Mouse (Mus musculus): ENCODE measurements at regions not wholly inside any gene's neighbourhood (a gene's known extent, or its start where the extent isn't known, plus 50 kb on each side); places are given as distances from the start of the nearest gene placed in this dataset.

DNA sequence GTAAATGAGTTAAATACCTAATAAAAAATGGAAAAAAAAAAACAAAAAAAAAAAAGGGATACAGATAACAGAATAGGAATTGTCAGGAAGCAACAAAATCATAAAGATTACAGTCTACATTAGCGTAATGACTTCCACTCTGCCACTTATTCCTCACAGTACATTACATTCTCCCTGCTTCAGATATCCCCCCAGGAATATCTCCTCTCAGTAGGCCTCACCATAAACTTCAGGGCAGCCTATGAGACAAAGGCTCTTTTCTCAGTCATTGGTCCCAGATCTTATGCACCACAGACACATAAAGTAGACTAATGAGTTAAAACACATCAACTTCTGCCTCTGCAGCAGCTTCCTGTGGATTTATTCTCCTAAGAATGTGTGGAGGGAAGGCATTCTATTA is 1680.2 kb downstream of the Kcnt2 start:
- Histone ChIP-seq H3K4me3 (no peak overlapping the region), H3K36me3 (replicated peaks) (no peaks in the 10 kb centered on the region), H3K9me3 (no peaks in the 10 kb centered on the region), H3K4me2 (no peak overlapping the region), H3K4me1 (no peaks in the 10 kb centered on the region), H3K9ac (no peak overlapping the region), H3K27me3 (replicated peaks) (no peaks in the 10 kb centered on the region), H3K27ac (no peak overlapping the region)
- WGBS, result 83% methylated on average over 1 of the region's 1 CpGs
- no peak; the same call in 1 of the 2 replicates for ATAC-seq (replicated peaks)

- no peak for ATAC-seq (replicated peaks)
- H3K9me3 ChIP-seq, result no peaks in the 10 kb centered on the region
- H3K27me3 ChIP-seq (replicated peaks), result no peaks in the 10 kb centered on the region
- no peak overlapping the region for H3K9ac ChIP-seq
- H3K4me1 ChIP-seq, result no peaks in the 10 kb centered on the region
- H3K27ac ChIP-seq, result no peak overlapping the region
- WGBS, result 54% methylated on average over 4 of the region's 4 CpGs
- no peaks in the 10 kb centered on the region for H3K36me3 ChIP-seq (replicated peaks)
- no peak overlapping the region for H3K4me3 ChIP-seq
- no peak overlapping the region for H3K4me2 ChIP-seq
These were observed 1680.8 kb downstream of the Kcnt2 start for GRCm38 (mm10) chr1:141926804-141927203.

DNA sequence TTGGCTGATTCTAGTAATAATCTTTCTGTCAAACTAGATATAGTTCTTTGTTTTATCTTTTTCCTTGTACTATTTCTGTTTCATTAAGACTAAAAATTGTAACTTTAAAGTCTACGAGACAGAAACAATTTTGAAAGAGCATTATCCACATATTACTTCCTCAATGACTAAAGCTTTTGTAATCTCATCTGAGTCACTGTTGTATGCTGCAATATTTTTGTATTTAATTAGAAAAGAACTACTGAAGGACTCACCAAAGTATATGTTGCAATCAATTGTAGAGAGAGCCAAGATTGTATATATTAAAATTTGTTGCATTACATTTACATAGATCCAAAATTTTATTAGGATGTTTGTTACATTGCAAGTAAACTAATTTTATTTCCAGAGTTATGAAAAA is 1692.4 kb upstream of the B3galt2 start:
- Histone ChIP-seq H3K27me3 (replicated peaks) (no peaks in the 10 kb centered on the region), H3K36me3 (replicated peaks) (no peaks in the 10 kb centered on the region), H3K9me3 (no peaks in the 10 kb centered on the region), H3K4me2 (no peak overlapping the region), H3K27ac (no peak overlapping the region), H3K4me3 (no peak overlapping the region), H3K9ac (no peak overlapping the region), H3K4me1 (no peaks in the 10 kb centered on the region)
- ATAC-seq (replicated peaks), result no peak
- 89% methylated on average over 1 of the region's 1 CpGs for WGBS

- 85% methylated on average over 2 of the region's 2 CpGs for WGBS
- ATAC-seq (replicated peaks), result no peak
- no peak overlapping the region for H3K4me3 ChIP-seq
- no peaks in the 10 kb centered on the region for H3K27me3 ChIP-seq (replicated peaks)
- no peaks in the 10 kb centered on the region for H3K36me3 ChIP-seq (replicated peaks)
- no peaks in the 10 kb centered on the region for H3K4me1 ChIP-seq
- H3K9ac ChIP-seq, result no peak overlapping the region
- H3K27ac ChIP-seq, result no peak overlapping the region
- H3K9me3 ChIP-seq, result no peaks in the 10 kb centered on the region
- no peak overlapping the region for H3K4me2 ChIP-seq
These were observed 1686.1 kb upstream of the B3galt2 start for GRCm38 (mm10) chr1:141954323-141954867.

DNA sequence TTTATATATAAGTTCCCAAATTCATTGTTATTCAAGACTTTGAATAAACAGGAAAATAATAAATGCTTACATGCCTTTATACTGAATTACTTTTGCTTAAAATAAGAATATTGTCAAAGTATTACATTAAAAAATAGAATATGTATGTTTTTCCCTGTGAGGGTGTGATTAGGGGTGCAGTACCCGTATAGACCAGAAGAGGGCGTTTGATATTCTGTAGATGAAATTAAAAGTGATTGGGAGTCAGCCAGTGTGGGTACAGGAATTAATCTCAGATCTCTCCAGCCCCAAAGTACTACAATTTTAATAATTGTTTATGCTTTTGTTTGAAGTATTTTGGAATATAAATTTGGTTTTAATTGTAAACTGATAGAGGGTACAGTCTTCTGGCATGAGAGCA is 1678.7 kb upstream of the B3galt2 start:
- H3K27ac ChIP-seq, result no peak overlapping the region
- no peak overlapping the region for H3K4me2 ChIP-seq
- no peaks in the 10 kb centered on the region for H3K9me3 ChIP-seq
- H3K9ac ChIP-seq, result no peak overlapping the region
- H3K27me3 ChIP-seq (replicated peaks), result no peaks in the 10 kb centered on the region
- no peaks in the 10 kb centered on the region for H3K36me3 ChIP-seq (replicated peaks)
- no peaks in the 10 kb centered on the region for H3K4me1 ChIP-seq
- no peak overlapping the region for H3K4me3 ChIP-seq
- WGBS, result 1% methylated on average over 2 of the region's 2 CpGs
- ATAC-seq (replicated peaks), result no peak

DNA sequence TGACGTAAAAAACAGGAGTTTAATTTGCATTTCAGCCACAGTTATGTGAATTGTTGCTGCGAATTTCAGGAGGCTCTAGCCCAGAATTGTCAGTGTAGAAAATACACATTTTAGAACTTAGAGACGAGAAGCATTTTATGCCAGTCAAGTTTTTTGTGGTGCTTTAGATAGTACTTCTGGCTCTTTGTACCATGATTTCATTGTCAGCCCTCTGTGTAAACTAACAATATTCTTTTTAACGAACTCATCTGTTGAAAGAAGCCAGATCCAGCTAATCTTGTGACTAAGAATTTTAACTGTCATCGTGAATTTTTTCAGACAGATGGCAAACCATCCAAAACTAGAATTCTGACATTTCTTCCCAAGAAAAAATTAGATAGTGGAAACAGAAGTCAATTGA is 1672.3 kb upstream of the B3galt2 start:
- H3K9me3 ChIP-seq, result no peaks in the 10 kb centered on the region
- WGBS, result 70% methylated on average over 5 of the region's 5 CpGs
- no peak overlapping the region for H3K9ac ChIP-seq
- no peak for ATAC-seq (replicated peaks)
- no peaks in the 10 kb centered on the region for H3K27me3 ChIP-seq (replicated peaks)
- H3K36me3 ChIP-seq (replicated peaks), result no peaks in the 10 kb centered on the region
- H3K4me1 ChIP-seq, result no peaks in the 10 kb centered on the region
- H3K4me3 ChIP-seq, result no peak overlapping the region
- H3K27ac ChIP-seq, result no peak overlapping the region
- no peak overlapping the region for H3K4me2 ChIP-seq

- Histone ChIP-seq H3K4me2 (no peak overlapping the region), H3K27ac (no peak overlapping the region), H3K9ac (no peak overlapping the region), H3K9me3 (no peaks in the 10 kb centered on the region), H3K27me3 (replicated peaks) (no peaks in the 10 kb centered on the region), H3K4me3 (no peak overlapping the region), H3K4me1 (no peaks in the 10 kb centered on the region), H3K36me3 (replicated peaks) (no peaks in the 10 kb centered on the region)
- no peak for ATAC-seq (replicated peaks)
These were observed 1666.1 kb upstream of the B3galt2 start for GRCm38 (mm10) chr1:141974329-141974728.

DNA sequence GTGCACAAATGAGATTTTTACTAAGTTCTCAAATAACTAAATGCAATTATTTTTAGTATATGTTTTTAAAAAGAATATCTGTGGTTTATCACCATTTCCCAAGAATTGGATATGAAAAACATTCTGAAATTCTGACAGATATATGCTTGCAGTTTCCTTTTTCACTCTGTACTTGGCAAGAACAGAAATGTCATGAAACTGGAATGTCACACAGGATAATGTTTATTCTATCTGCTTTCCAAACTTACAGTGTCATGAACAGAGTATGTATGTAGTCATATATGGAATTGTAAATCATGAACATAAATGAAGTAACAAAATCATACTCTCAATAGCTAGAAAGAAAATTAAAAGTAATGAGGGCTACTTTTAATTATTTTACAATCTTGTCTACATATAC is 1640.7 kb upstream of the B3galt2 start:
- Histone ChIP-seq H3K27ac (no peak overlapping the region), H3K4me3 (no peak overlapping the region), H3K9me3 (no peaks in the 10 kb centered on the region), H3K27me3 (replicated peaks) (no peaks in the 10 kb centered on the region), H3K4me2 (no peak overlapping the region), H3K36me3 (replicated peaks) (no peaks in the 10 kb centered on the region), H3K9ac (no peak overlapping the region), H3K4me1 (no peaks in the 10 kb centered on the region)
- ATAC-seq (replicated peaks), result no peak

GRCm38 (mm10) chr1:142000335-142000734 is 1640.1 kb upstream of the B3galt2 start:
- 72% methylated on average over 4 of the region's 4 CpGs for WGBS
- no peaks in the 10 kb centered on the region for H3K27me3 ChIP-seq (replicated peaks)
- H3K27ac ChIP-seq, result no peak overlapping the region
- no peaks in the 10 kb centered on the region for H3K9me3 ChIP-seq
- H3K4me1 ChIP-seq, result no peaks in the 10 kb centered on the region
- no peak overlapping the region for H3K4me2 ChIP-seq
- no peak overlapping the region for H3K9ac ChIP-seq
- no peaks in the 10 kb centered on the region for H3K36me3 ChIP-seq (replicated peaks)
- ATAC-seq (replicated peaks), result no peak
- no peak overlapping the region for H3K4me3 ChIP-seq

- H3K4me2 ChIP-seq, result no peak overlapping the region
- no peaks in the 10 kb centered on the region for H3K27me3 ChIP-seq (replicated peaks)
- no peak overlapping the region for H3K4me3 ChIP-seq
- no peaks in the 10 kb centered on the region for H3K4me1 ChIP-seq
- no peak overlapping the region for H3K27ac ChIP-seq
- H3K9me3 ChIP-seq, result no peaks in the 10 kb centered on the region
- H3K9ac ChIP-seq, result no peak overlapping the region
- H3K36me3 ChIP-seq (replicated peaks), result no peaks in the 10 kb centered on the region
- no peak for ATAC-seq (replicated peaks)
- 85% methylated on average over 1 of the region's 1 CpGs for WGBS
These were observed 1634.1 kb upstream of the B3galt2 start for GRCm38 (mm10) chr1:142006316-142006715.

DNA sequence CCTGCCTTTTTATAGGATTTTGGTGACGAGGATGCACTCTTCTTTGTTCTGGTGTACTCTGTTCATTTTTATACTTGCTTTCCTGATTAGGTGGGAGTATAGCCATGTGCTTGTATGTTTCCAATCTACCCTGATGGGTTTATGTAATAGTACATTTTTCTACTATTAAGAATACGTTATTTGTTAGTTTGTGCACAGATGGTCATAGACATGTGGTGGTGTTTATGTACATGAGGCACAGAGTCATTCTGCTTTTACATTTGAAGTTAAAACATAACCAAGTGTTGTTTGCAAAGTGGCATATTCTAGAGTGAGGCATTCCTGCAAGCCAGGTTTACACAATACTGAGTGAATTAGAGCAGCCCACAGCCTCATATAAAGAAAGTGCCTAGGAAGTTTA is 1597.7 kb upstream of the B3galt2 start:
- no peak overlapping the region for H3K27ac ChIP-seq
- no peak overlapping the region for H3K9ac ChIP-seq
- no peak overlapping the region for H3K4me2 ChIP-seq
- no peak for ATAC-seq (replicated peaks)
- WGBS, result 77% methylated on average over 2 of the region's 2 CpGs
- no peaks in the 10 kb centered on the region for H3K36me3 ChIP-seq (replicated peaks)
- H3K4me3 ChIP-seq, result no peak overlapping the region
- H3K27me3 ChIP-seq (replicated peaks), result no peaks in the 10 kb centered on the region
- no peaks in the 10 kb centered on the region for H3K9me3 ChIP-seq
- H3K4me1 ChIP-seq, result no peaks in the 10 kb centered on the region

GRCm38 (mm10) chr1:142055207-142055606 is 1585.3 kb upstream of the B3galt2 start:
- no peaks in the 10 kb centered on the region for H3K36me3 ChIP-seq (replicated peaks)
- no peak for ATAC-seq (replicated peaks)
- no peaks in the 10 kb centered on the region for H3K9me3 ChIP-seq
- H3K27ac ChIP-seq, result no peak overlapping the region
- H3K4me3 ChIP-seq, result no peak overlapping the region
- H3K9ac ChIP-seq, result no peak overlapping the region
- H3K4me1 ChIP-seq, result no peaks in the 10 kb centered on the region
- no peak overlapping the region for H3K4me2 ChIP-seq
- H3K27me3 ChIP-seq (replicated peaks), result no peaks in the 10 kb centered on the region
